Mouse (Mus musculus) G1E (cell line): ENCODE measurements around the gene Ephb3.

Experiments used
- CTCF ChIP-seq: IDR thresholded peaks from 2 replicates; pipeline ENCODE4 v1.5.1; 2012; ENCODE audit warnings: low read depth, low read length, inconsistent platforms, mixed read lengths
- GATA1 ChIP-seq: IDR thresholded peaks from 2 replicates; pipeline ENCODE4 v1.6.1; 2012; ENCODE audit warnings: borderline replicate concordance, low read length, inconsistent platforms, mixed read lengths
- POLR2AphosphoS5 ChIP-seq: IDR thresholded peaks from 2 replicates; pipeline ENCODE4 v1.6.1; 2012; ENCODE audit warnings: low read depth, low read length, inconsistent platforms; ENCODE audit not compliant: insufficient replicate concordance
- TAL1 ChIP-seq: conservative IDR thresholded peaks from 2 replicates; pipeline ENCODE4 v1.6.1; 2012; ENCODE audit warnings: low read depth, low read length, inconsistent platforms, mixed read lengths

- TF ChIP-seq CTCF = no peak
- TF ChIP-seq TAL1 = no peak
- TF ChIP-seq POLR2AphosphoS5 = no peak
- no peak for TF ChIP-seq GATA1
These were observed 41.4 kb downstream of the Ephb3 start for GRCm38 (mm10) chr16:21245931-21246390.
